Mouse (Mus musculus): ENCODE data around the gene Bfar. TPM values are rescaled to one million over a fixed set of nuclear protein-coding genes. Genes with fewer than 3 reads are reported as not detected.
"Not testable (repeated sequence)": the region's sequence is repeated elsewhere in the genome, so short reads cannot be mapped to it uniquely, and the experiment has no call there.

Gene Bfar
- total RNA-seq (2014; rRNA removed; ENCODE audit: low replicate concordance) (26.4 and 32.3 TPM in 2 replicates), polyA plus RNA-seq (2015; fragmentation: Nextera tagmentation; extraction: Ambion mirVana) (33.4 and 35.1 TPM in 2 replicates)

GRCm38 (mm10) chr16:13671685-13672385, at the start of gene Bfar, which contains the start of gene 3110001I22Rik:
Bfar (plus strand) TSS chr16:13671858.
3110001I22Rik (plus strand) TSS chr16:13671929.
- Histone ChIP-seq H3K4me3 (ENCODE audit: low read depth, low read length) (peak within 1 kb of the TSS; percentile 99), H3K9ac (replicated peaks; ENCODE audit: low read depth, low read length) (peak within 1 kb of the TSS; percentile 98), H3K9me3 (replicated peaks; ENCODE audit: control insufficient read depth, low read length) (no peaks in the 10 kb centered on the region), H3K4me2 (ENCODE audit: low read depth, low read length) (peak within 1 kb of the TSS; percentile 86), H3K27ac (ENCODE audit: low read depth) (peak within 1 kb of the TSS; percentile 94), H3K36me3 (replicated peaks; ENCODE audit: control insufficient read depth, insufficient read depth, low read length) (peaks cover 6% of the 10 kb centered on the region), H3K27me3 (ENCODE audit: control insufficient read depth, insufficient read depth, low read length) (no peaks in the 10 kb centered on the region), H3K4me1 (ENCODE audit: control insufficient read depth, insufficient read depth) (peaks cover 21% of the 10 kb centered on the region)
- TF ChIP-seq EP300 (IDR thresholded peaks at IDR 0.05; ENCODE audit: low read depth) (peak; percentile 46; the same call in 1 of the 2 replicates), CTCF (IDR thresholded peaks at IDR 0.05; ENCODE audit: low read depth) (no peak)
- DNase-seq (ENCODE audit: low spot score) (peak; percentile 96), ATAC-seq (ENCODE audit: insufficient read depth, low read depth) (peak; percentile 94)
- under 1% methylated on average over 54 of the region's 54 CpGs for WGBS

DNA sequence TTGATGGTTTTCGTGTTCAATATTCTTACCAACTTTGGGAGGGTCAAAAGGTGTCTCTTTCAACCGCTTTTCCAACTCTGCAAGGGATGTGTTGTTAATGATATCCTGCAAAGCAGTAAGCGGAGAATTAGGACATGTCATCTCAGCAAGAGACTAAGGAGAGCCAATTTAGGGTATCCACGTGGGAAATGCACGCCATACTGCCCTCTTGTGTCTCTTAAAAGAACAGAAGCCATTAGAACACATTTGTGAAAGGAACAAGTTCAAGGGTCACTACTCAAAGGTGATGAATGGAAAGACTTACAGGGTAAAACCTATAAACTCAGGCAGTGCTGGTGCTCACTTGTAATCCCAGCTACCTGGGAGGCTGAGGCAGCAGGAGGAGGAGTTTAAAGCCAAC, 43.3 kb upstream of the Bfar start:
- 50% methylated on average over 5 of the region's 5 CpGs for WGBS
- TF ChIP-seq CTCF (IDR thresholded peaks at IDR 0.05; ENCODE audit: low read depth): peak; percentile 62
- no peak for TF ChIP-seq EP300 (IDR thresholded peaks at IDR 0.05; ENCODE audit: low read depth)
- DNase-seq (ENCODE audit: low spot score) (peak; percentile 43), ATAC-seq (ENCODE audit: insufficient read depth, low read depth) (no peak)
- H3K27me3 ChIP-seq (ENCODE audit: control insufficient read depth, insufficient read depth, low read length): no peaks in the 10 kb centered on the region
- H3K4me2 ChIP-seq (ENCODE audit: low read depth, low read length): no peak overlapping the region
- no peak overlapping the region for H3K9ac ChIP-seq (replicated peaks; ENCODE audit: low read depth, low read length)
- no peaks in the 10 kb centered on the region for H3K4me1 ChIP-seq (ENCODE audit: control insufficient read depth, insufficient read depth)
- H3K4me3 ChIP-seq (ENCODE audit: low read depth, low read length): no peak overlapping the region
- peaks cover 78% of the 10 kb centered on the region for H3K36me3 ChIP-seq (replicated peaks; ENCODE audit: control insufficient read depth, insufficient read depth, low read length)
- no peak overlapping the region for H3K27ac ChIP-seq (ENCODE audit: low read depth)
- no peaks in the 10 kb centered on the region for H3K9me3 ChIP-seq (replicated peaks; ENCODE audit: control insufficient read depth, low read length)

GRCm38 (mm10) chr16:13638198-13638597, 33.5 kb upstream of the Bfar start:
- 67% methylated on average over 2 of the region's 2 CpGs for WGBS
- not testable (repeated sequence) for H3K4me3 ChIP-seq (ENCODE audit: low read depth, low read length); H3K9ac ChIP-seq (replicated peaks; ENCODE audit: low read depth, low read length); DNase-seq (ENCODE audit: low spot score); H3K27me3 ChIP-seq (ENCODE audit: control insufficient read depth, insufficient read depth, low read length); H3K9me3 ChIP-seq (replicated peaks; ENCODE audit: control insufficient read depth, low read length); H3K27ac ChIP-seq (ENCODE audit: low read depth); H3K4me2 ChIP-seq (ENCODE audit: low read depth, low read length); H3K4me1 ChIP-seq (ENCODE audit: control insufficient read depth, insufficient read depth); ATAC-seq (ENCODE audit: insufficient read depth, low read depth)
- H3K36me3 ChIP-seq (replicated peaks; ENCODE audit: control insufficient read depth, insufficient read depth, low read length): peaks cover 51% of the 10 kb centered on the region

GRCm38 (mm10) chr16:13639508-13639907, 32.1 kb upstream of the Bfar start:
- Histone ChIP-seq H3K4me3 (ENCODE audit: low read depth, low read length) (no peak overlapping the region), H3K9me3 (replicated peaks; ENCODE audit: control insufficient read depth, low read length) (no peaks in the 10 kb centered on the region), H3K27me3 (ENCODE audit: control insufficient read depth, insufficient read depth, low read length) (no peaks in the 10 kb centered on the region), H3K4me2 (ENCODE audit: low read depth, low read length) (no peak overlapping the region), H3K9ac (replicated peaks; ENCODE audit: low read depth, low read length) (no peak overlapping the region), H3K36me3 (replicated peaks; ENCODE audit: control insufficient read depth, insufficient read depth, low read length) (peaks cover 42% of the 10 kb centered on the region), H3K27ac (ENCODE audit: low read depth) (no peak overlapping the region), H3K4me1 (ENCODE audit: control insufficient read depth, insufficient read depth) (no peaks in the 10 kb centered on the region)
- ATAC-seq (ENCODE audit: insufficient read depth, low read depth) (no peak), DNase-seq (ENCODE audit: low spot score) (no peak)
- no peak for TF ChIP-seq EP300 (IDR thresholded peaks at IDR 0.05; ENCODE audit: low read depth)
- no peak for TF ChIP-seq CTCF (IDR thresholded peaks at IDR 0.05; ENCODE audit: low read depth)
- 76% methylated on average over 5 of the region's 5 CpGs for WGBS

- Histone ChIP-seq H3K4me1 (ENCODE audit: control insufficient read depth, insufficient read depth) (no peaks in the 10 kb centered on the region), H3K27me3 (ENCODE audit: control insufficient read depth, insufficient read depth, low read length) (no peaks in the 10 kb centered on the region), H3K9me3 (replicated peaks; ENCODE audit: control insufficient read depth, low read length) (no peaks in the 10 kb centered on the region), H3K4me2 (ENCODE audit: low read depth, low read length) (no peak overlapping the region), H3K36me3 (replicated peaks; ENCODE audit: control insufficient read depth, insufficient read depth, low read length) (peaks cover 43% of the 10 kb centered on the region), H3K9ac (replicated peaks; ENCODE audit: low read depth, low read length) (no peak overlapping the region), H3K27ac (ENCODE audit: low read depth) (no peak overlapping the region), H3K4me3 (ENCODE audit: low read depth, low read length) (no peak overlapping the region)
- WGBS: 74% methylated on average over 7 of the region's 7 CpGs
- no peak for DNase-seq (ENCODE audit: low spot score)
- no peak for ATAC-seq (ENCODE audit: insufficient read depth, low read depth)
- TF ChIP-seq EP300 (IDR thresholded peaks at IDR 0.05; ENCODE audit: low read depth) (no peak), CTCF (IDR thresholded peaks at IDR 0.05; ENCODE audit: low read depth) (peak; percentile 37)
Observed at GRCm38 (mm10) chr16:13640064-13640463, 31.6 kb upstream of the Bfar start.

DNA sequence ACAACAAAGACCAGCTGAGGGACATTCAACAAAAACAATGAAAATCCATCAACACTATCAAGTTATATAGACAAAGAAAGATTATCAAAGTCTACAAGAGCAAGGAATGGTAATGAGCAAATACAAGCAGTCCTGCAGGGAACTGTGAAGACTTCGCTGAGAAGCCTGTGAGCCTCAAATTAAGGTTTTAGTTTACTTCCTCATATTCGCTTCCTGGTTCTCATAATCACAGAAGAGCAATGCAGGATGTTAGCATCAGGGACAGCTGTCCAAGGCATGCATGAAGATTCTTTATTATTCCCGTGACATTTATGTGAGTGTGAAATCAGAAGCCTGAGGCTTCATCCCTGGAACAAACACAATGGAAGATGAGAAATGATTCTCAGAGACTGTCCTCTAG, 27.2 kb upstream of the Bfar start:
- Histone ChIP-seq H3K9me3 (replicated peaks; ENCODE audit: control insufficient read depth, low read length) (no peaks in the 10 kb centered on the region), H3K9ac (replicated peaks; ENCODE audit: low read depth, low read length) (no peak overlapping the region), H3K4me2 (ENCODE audit: low read depth, low read length) (no peak overlapping the region), H3K27ac (ENCODE audit: low read depth) (no peak overlapping the region), H3K36me3 (replicated peaks; ENCODE audit: control insufficient read depth, insufficient read depth, low read length) (peaks cover 36% of the 10 kb centered on the region), H3K27me3 (ENCODE audit: control insufficient read depth, insufficient read depth, low read length) (no peaks in the 10 kb centered on the region), H3K4me3 (ENCODE audit: low read depth, low read length) (no peak overlapping the region), H3K4me1 (ENCODE audit: control insufficient read depth, insufficient read depth) (no peaks in the 10 kb centered on the region)
- DNase-seq (ENCODE audit: low spot score) (no peak), ATAC-seq (ENCODE audit: insufficient read depth, low read depth) (no peak)
- no peak for TF ChIP-seq CTCF (IDR thresholded peaks at IDR 0.05; ENCODE audit: low read depth)
- TF ChIP-seq EP300 (IDR thresholded peaks at IDR 0.05; ENCODE audit: low read depth): no peak
- WGBS: 85% methylated on average over 3 of the region's 3 CpGs
